Mouse (Mus musculus) neural tube, embryonic 10.5 days (tissue): ENCODE measurements around the gene Olfr1326-ps1.

ENCODE experiments used
- DNase-seq: peaks from one replicate; pipeline ENCODE4 v3.0.0-alpha.2; 2017; ENCODE audit warnings: low spot score; ENCODE audit errors: extremely low spot score

Gene Olfr1326-ps1

GRCm38 (mm10) chrX:74574788-74575187, at the start of gene Olfr1326-ps1:
Olfr1326-ps1 (minus strand) TSS chrX:74574888.
- DNase-seq = no peak

DNA sequence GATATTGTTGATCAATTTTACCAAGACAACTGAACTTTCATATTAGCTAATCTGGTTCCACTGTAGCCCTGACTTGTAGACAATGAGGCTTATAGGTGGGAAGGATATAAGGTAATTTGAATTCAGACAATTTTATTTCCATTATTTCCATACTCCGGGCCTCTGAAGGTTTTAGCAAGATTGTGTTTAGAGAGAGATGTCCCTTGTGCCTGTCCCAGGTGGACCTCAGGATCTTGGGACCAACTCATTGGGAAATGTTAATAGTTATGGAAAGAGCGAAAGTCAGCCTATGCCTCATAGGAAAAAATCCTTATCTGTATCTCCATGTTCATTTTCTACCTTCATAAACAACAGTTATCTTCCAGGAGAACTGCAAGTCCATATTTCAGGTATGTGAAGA, 17.7 kb upstream of the Olfr1326-ps1 start, which contains the start of gene Olfr1325:
Gene Olfr1325 (plus strand): TSS at position 301 of the 400 bp plus-strand sequence.
- no peak for DNase-seq
